Mouse (Mus musculus): ENCODE results near the gene BC052040.

The BC052040 gene

GRCm38 (mm10) chr2:115581241-115581988, at the start of gene BC052040:
BC052040 (plus strand) TSS chr2:115581716.
- DNase-seq (ENCODE audit: low spot score in 2 of 2), result peak; percentile 80 to 85

GRCm38 (mm10) chr2:115538009-115538690, 43.4 kb upstream of the BC052040 start:
- DNase-seq (ENCODE audit: low spot score in 2 of 2), result no peak

GRCm38 (mm10) chr2:115538691-115539283, 42.7 kb upstream of the BC052040 start:
- DNase-seq (ENCODE audit: low spot score in 2 of 2), result no peak

DNA sequence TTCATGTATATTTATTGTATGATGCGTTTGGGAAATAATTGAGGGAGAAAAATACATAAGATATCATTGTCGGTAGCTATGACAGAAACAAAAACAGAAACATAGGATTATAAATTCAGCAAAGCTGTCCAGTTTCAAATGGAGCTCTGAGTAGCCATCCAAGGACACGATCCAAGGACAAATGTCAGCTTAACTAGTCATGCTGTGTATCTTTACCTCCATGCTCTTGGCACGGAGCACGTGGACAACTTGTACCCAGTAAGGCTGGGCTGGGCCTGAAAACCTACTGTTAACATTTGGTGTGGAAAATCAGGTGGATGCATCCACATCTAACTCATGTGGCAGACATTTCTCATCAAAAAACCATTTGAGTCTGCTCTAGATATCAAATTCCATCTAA, 41.8 kb upstream of the BC052040 start:
- no peak for DNase-seq (ENCODE audit: low spot score in 2 of 2)

DNA sequence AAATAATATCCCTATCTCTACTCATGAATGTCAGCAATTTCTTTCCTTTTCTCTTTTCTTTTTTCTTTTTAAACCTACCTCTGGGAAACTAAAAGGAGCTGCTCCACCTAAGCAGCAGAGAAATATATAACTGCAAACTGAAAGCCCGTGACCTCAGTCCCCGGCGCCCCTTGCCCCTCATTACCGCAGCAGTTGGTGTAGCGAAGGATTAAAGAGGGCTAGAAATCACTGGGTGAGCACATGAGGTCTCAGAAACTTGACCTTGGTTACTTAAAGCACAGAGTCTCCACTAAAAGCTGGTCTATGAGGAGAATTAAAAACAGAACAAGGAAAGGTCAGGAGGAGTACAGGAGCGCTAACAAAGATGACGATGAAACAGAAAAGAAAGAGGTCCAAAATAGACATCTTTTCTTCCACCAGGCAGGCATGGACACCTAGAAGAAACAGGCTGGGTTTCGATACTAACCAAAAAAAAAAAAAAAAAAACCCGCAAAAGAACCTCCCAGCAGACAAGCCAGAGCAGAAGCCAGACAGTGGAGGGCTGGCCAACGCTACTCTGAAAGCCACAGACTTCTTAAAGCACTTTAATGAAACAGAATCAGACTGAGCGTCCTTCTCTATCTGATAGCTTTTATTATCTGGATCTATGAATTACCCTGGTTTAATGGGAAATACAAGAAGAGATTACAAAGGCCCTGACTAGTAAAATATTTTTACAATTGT, 39.0 kb upstream of the BC052040 start:
- DNase-seq (ENCODE audit: low spot score in 2 of 2), result no peak

DNA sequence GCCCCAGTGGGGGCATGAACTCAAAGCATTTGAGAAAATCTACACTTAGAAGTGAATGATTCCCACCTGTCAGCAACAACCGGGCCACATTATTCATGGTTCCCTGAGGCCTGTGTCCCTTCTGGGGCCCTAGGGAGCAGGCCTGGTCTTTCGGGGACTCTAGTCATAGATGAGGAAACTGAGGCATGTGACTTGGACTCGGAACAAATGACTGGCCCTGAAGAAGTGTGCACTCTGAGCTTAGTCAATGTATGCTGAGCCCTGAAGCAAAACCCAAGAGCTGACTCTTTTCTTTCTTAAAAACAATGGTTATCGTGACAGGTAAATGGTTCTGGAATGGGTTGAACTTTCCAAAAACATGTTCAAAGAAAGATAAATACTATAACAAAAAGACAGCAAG, 38.3 kb upstream of the BC052040 start:
- DNase-seq (ENCODE audit: low spot score in 2 of 2), result no peak

GRCm38 (mm10) chr2:115551901-115552300, 29.6 kb upstream of the BC052040 start:
- DNase-seq (ENCODE audit: low spot score in 2 of 2), result no peak

- no peak for DNase-seq (ENCODE audit: low spot score in 2 of 2)
Observed at GRCm38 (mm10) chr2:115562155-115562827, 19.2 kb upstream of the BC052040 start.

DNA sequence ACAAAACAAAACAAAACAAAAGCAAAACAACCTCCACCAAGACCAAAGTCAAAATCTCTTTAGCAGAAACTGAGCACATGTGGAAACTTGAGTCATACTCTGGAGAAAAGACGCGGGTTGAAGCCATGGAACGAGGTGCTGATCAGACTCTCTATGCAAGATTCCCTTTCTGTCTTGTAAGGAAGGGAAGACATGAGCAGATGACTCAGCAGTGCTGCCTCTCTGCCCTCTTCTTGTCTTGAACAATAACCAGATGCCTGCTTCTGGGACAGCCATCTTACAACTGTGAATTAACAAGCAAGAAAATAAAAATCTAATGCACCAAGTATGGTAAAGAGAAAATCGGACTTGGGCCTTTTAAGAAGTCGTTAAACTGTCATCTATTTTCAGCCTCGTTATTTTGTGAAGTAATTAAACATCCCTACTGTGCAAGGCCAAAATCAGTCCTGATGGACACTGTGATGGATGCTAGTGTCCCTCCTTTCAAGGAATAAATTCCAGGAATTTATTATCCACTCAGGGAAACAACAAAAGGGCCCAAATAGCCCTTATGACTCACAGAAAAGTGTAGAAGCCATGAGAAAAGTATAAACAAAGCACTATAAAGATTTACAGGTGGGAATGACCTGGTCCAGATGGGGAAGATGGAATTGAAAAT, 18.0 kb upstream of the BC052040 start:
- no peak for DNase-seq (ENCODE audit: low spot score in 2 of 2)

DNA sequence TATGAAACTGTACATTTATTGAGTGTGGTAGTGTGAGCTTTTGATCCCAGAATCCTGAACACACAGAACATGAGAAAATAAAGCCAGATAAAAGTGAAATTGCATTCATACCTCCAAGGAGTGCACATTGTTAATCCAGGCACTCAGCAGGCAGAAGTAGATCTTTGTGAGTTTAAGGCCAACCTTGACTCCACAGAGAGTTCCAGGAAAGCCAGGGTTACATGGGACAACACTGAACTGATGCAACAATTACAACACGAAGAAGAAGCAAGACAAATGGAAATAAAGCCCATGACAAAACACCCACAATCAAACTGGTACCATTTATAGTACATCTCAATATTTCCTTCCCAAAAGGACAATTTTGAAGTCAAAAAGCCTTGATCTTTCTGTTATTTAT, 9.5 kb upstream of the BC052040 start:
- DNase-seq (ENCODE audit: low spot score in 2 of 2), result no peak

GRCm38 (mm10) chr2:115574802-115575201, 6.7 kb upstream of the BC052040 start:
- DNase-seq (ENCODE audit: low spot score in 2 of 2), result no peak

GRCm38 (mm10) chr2:115579171-115579900, 2.2 kb upstream of the BC052040 start:
- no peak for DNase-seq (ENCODE audit: low spot score in 2 of 2)

GRCm38 (mm10) chr2:115579976-115580375, 1.5 kb upstream of the BC052040 start:
- DNase-seq (ENCODE audit: low spot score in 2 of 2), result no peak

- DNase-seq (ENCODE audit: low spot score in 2 of 2), result no peak
Observed at GRCm38 (mm10) chr2:115581989-115582608, 583 bp downstream of the BC052040 start.

DNA sequence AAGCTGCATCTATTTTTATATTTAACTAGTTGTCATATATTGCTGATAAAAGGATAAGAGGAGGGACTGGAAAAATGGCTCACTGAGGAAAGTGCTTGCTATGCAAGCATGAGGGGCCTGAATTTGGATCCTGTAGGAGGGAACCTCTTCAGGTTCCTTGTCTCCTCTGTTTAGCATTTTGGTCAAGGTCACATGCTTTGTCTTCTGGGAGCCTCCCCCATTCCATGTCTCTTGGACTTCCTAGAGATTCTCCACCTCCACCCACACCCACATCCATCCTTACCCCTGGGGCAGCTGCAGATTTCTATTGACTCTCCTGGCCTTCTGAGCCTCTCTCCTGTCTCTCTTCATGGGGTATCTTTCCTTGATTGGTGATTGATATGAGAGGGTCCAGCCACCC, 2.3 kb downstream of the BC052040 start:
- DNase-seq (ENCODE audit: low spot score in 2 of 2), result no peak

DNA sequence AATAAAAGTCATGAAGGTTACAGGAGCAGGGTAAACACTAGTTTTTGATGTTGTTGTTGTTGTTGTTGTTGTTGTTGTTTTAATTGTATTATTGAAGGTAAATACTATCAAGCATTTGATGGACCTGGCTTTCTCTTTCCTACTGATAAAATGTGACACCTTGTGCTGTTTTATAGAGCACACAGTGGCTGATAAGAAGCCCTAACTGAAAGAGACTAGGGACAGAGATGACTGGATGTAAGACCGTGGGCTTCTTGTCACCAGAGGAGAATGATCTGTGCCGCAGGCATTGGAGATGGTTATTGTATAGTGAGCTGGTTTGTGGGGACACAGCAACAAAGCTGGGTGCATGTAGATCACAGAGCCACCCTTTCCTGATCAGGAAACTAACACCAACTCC, 9.1 kb downstream of the BC052040 start:
- no peak for DNase-seq (ENCODE audit: low spot score in 2 of 2)

DNA sequence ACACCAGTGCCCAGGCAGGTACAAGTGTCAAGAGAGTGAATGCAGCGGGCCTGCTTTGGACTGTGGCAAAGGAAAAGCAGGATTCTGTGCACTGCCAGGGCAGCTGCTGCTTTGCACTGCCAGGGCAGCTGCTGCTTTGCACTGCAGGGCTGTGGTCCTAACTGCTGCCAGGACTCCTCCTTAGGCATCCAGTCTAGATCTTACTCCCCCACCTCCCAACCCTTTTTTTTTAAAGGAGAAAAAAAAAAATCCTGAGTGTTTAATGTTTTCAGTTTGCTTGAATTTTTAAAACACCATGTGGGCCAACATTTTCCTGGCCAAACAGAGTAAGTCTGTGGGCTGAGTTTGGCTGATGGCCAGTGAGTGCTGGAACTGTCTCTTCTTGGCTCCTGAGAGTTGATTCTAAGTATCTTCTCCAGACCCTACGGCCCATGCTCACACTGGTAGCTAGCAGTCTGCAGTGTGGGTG, 11.2 kb downstream of the BC052040 start:
- peak; percentile 22 to 46 for DNase-seq (ENCODE audit: low spot score in 2 of 2)

DNA sequence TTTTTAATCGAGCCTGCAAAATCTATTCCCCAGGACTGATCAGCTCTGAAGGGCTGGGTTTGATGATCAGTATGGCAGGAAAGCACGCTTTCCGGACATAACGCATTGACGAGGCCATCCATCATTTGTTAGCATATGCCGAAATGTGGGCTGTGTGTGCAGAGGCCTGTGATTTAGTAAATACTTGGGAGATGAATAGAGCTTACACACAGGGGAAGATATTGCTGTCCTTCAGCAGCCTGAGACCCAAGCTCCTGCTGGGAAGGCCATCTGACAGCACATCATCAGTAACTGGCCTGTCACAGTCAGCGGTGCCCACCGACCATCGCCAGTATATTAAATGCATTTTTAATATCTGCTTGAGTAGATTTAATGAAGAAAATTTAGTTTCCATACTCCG, 15.5 kb downstream of the BC052040 start:
- DNase-seq (ENCODE audit: low spot score in 2 of 2), result no peak

DNA sequence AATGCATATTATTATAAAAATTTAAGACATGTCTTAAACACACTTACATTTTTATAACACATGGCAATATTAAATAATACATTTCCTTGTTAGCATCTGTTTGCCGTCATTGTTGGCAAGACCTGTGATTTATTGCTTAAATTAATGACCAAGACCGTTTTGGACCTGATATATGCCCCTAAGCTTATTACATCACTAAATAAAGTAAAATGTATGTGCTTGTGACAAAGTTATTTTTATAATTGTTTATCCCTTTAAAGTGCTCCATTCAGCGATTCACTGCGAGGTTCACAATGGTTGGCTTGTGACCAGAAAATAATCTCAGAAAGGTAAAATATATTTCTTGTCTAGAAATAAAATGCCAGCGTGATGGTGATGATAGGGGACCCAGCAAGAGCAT, 16.8 kb downstream of the BC052040 start:
- no peak for DNase-seq (ENCODE audit: low spot score in 2 of 2)

DNA sequence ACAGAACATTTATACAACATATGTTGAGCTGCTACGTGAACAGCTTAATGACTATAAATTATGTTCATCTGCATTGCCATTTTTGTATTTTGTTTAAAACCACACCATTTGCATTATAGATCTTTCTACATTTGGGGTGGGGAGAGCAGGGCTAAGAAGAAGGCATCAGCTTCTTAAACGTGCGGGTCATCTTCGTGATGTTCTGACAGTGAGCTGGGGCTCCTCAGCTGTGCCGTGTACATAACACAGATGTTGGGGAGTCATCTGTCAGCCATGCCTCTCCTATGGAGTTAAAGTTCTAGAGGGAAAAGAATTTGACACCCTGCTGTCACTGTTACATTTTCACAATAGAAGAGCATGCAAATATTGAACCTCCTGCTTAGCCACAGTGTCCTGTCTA, 19.2 kb downstream of the BC052040 start:
- DNase-seq (ENCODE audit: low spot score in 2 of 2), result no peak
